Mouse (Mus musculus) forebrain, embryonic 13.5 days (tissue): ENCODE data around the gene N4bp2. TPM values are rescaled to one million over a fixed set of nuclear protein-coding genes. Genes with fewer than 3 reads are reported as not detected.

ENCODE experiments used
- ATAC-seq: fragments of 200-750 bp; cut with Nextera tagmentation; 2 replicates; pipeline ENCODE4 v1.8.0; 2017
- H3K27ac ChIP-seq: fragments of 300-500 bp; sonication (generic); 2 replicates; pipeline ENCODE4 v1.5.1; 2015; ENCODE audit warnings: inconsistent platforms, mild to moderate bottlenecking, moderate library complexity
- H3K27me3 ChIP-seq: fragments of 300-500 bp; sonication (generic); 2 replicates; pipeline ENCODE4 v1.6.1; 2015; ENCODE audit warnings: mild to moderate bottlenecking, inconsistent platforms
- H3K36me3 ChIP-seq: fragments of 300-500 bp; sonication (generic); 2 replicates; pipeline ENCODE4 v1.6.1; 2015; ENCODE audit warnings: mild to moderate bottlenecking, inconsistent platforms; ENCODE audit not compliant: poor library complexity, severe bottlenecking
- H3K4me1 ChIP-seq: fragments of 300-500 bp; sonication (generic); 2 replicates; pipeline ENCODE4 v1.6.1; 2015; ENCODE audit warnings: inconsistent platforms
- H3K4me2 ChIP-seq: fragments of 300-500 bp; sonication (generic); 2 replicates; pipeline ENCODE4 v1.6.1; 2015; ENCODE audit warnings: inconsistent platforms, mild to moderate bottlenecking, moderate library complexity
- H3K4me3 ChIP-seq: fragments of 300-500 bp; sonication (generic); 2 replicates; pipeline ENCODE4 v1.5.1; 2015; ENCODE audit warnings: mild to moderate bottlenecking, inconsistent platforms
- H3K9ac ChIP-seq: fragments of 300-500 bp; sonication (generic); 2 replicates; pipeline ENCODE4 v1.6.1; 2015; ENCODE audit warnings: mild to moderate bottlenecking, inconsistent platforms
- H3K9me3 ChIP-seq: fragments of 300-500 bp; sonication (generic); replicated peaks from 2 replicates; pipeline ENCODE4 v1.6.1; 2016; ENCODE audit warnings: inconsistent platforms
- WGBS: fragments of 180-500 bp; shearing (Covaris S2); methylation state at CpG from one replicate; pipeline ENCODE4 v1.1.7; 2015; 5-methylcytosine and 5-hydroxymethylcytosine counted together
- polyA plus RNA-seq: library from polyadenylated mRNA; unstranded; fragments of >200 nt; fragmentation: Nextera tagmentation; extraction: Ambion mirVana; gene quantifications from 2 replicates; pipeline ENCODE4 v1.2.1, GENCODE M21; 2015

Gene N4bp2
- polyA plus RNA-seq, 1 experiment from 2014 or later, result 24.7 TPM

- ATAC-seq, result no peak
- Histone ChIP-seq H3K4me3 (no peak overlapping the region), H3K36me3 (no peaks in the 10 kb centered on the region), H3K9me3 (no peaks in the 10 kb centered on the region), H3K4me1 (no peaks in the 10 kb centered on the region), H3K27ac (no peak overlapping the region), H3K4me2 (no peak overlapping the region), H3K9ac (no peak overlapping the region), H3K27me3 (no peaks in the 10 kb centered on the region)
Observed at GRCm38 (mm10) chr5:65748880-65749279, 14.4 kb upstream of the N4bp2 start.

- Histone ChIP-seq H3K36me3 (no peaks in the 10 kb centered on the region), H3K9ac (no peak overlapping the region), H3K4me1 (no peaks in the 10 kb centered on the region), H3K27me3 (no peaks in the 10 kb centered on the region), H3K9me3 (no peaks in the 10 kb centered on the region), H3K27ac (no peak overlapping the region), H3K4me2 (no peak overlapping the region), H3K4me3 (no peak overlapping the region)
- ATAC-seq, result no peak
- 65% methylated on average over 4 of the region's 4 CpGs for WGBS
Observed at GRCm38 (mm10) chr5:65752021-65752420, 11.3 kb upstream of the N4bp2 start.

GRCm38 (mm10) chr5:65755859-65756258, 7.5 kb upstream of the N4bp2 start:
- ATAC-seq, result no peak
- 96% methylated on average over 5 of the region's 5 CpGs for WGBS
- H3K36me3 ChIP-seq, result no peaks in the 10 kb centered on the region
- H3K9me3 ChIP-seq, result no peaks in the 10 kb centered on the region
- no peaks in the 10 kb centered on the region; the same call in 1 of the 2 replicates for H3K4me1 ChIP-seq
- no peaks in the 10 kb centered on the region for H3K27me3 ChIP-seq
- H3K27ac ChIP-seq, result no peak overlapping the region
- no peak overlapping the region for H3K9ac ChIP-seq
- H3K4me2 ChIP-seq, result no peak overlapping the region
- no peak overlapping the region for H3K4me3 ChIP-seq

- no peak overlapping the region for H3K4me2 ChIP-seq
- no peaks in the 10 kb centered on the region for H3K9me3 ChIP-seq
- no peak overlapping the region for H3K4me3 ChIP-seq
- H3K27me3 ChIP-seq, result no peaks in the 10 kb centered on the region
- H3K36me3 ChIP-seq, result no peaks in the 10 kb centered on the region
- peak; percentile 61; the same call in 1 of the 2 replicates for ATAC-seq
- WGBS, result 18% methylated on average over 1 of the region's 1 CpGs
- H3K9ac ChIP-seq, result no peak overlapping the region
- peaks cover 8% of the 10 kb centered on the region for H3K4me1 ChIP-seq
- peak overlapping the region; percentile 40; the same call in 1 of the 2 replicates for H3K27ac ChIP-seq
Observed at GRCm38 (mm10) chr5:65757110-65757509, 6.2 kb upstream of the N4bp2 start.

GRCm38 (mm10) chr5:65760041-65760440, 3.3 kb upstream of the N4bp2 start:
- peaks cover 8% of the 10 kb centered on the region for H3K4me1 ChIP-seq
- H3K4me2 ChIP-seq, result no peak overlapping the region
- H3K9ac ChIP-seq, result no peak overlapping the region
- no peak for ATAC-seq
- WGBS, result 89% methylated on average over 4 of the region's 4 CpGs
- H3K9me3 ChIP-seq, result no peaks in the 10 kb centered on the region
- no peaks in the 10 kb centered on the region for H3K36me3 ChIP-seq
- H3K27ac ChIP-seq, result no peak overlapping the region
- H3K4me3 ChIP-seq, result no peak overlapping the region
- H3K27me3 ChIP-seq, result no peaks in the 10 kb centered on the region

GRCm38 (mm10) chr5:65760599-65760998, 2.7 kb upstream of the N4bp2 start:
- H3K27ac ChIP-seq, result no peak overlapping the region
- no peak overlapping the region for H3K9ac ChIP-seq
- ATAC-seq, result no peak
- no peaks in the 10 kb centered on the region for H3K9me3 ChIP-seq
- peaks cover 12% of the 10 kb centered on the region for H3K4me1 ChIP-seq
- WGBS, result 86% methylated on average over 2 of the region's 2 CpGs
- H3K27me3 ChIP-seq, result no peaks in the 10 kb centered on the region
- H3K4me2 ChIP-seq, result no peak overlapping the region
- H3K4me3 ChIP-seq, result no peak overlapping the region
- no peaks in the 10 kb centered on the region for H3K36me3 ChIP-seq

GRCm38 (mm10) chr5:65761020-65761419, 2.3 kb upstream of the N4bp2 start:
- 82% methylated on average over 5 of the region's 5 CpGs for WGBS
- Histone ChIP-seq H3K36me3 (no peaks in the 10 kb centered on the region), H3K4me2 (no peak overlapping the region), H3K9ac (no peak overlapping the region; the same call in 1 of the 2 replicates), H3K27ac (no peak overlapping the region), H3K4me1 (peaks cover 15% of the 10 kb centered on the region), H3K9me3 (no peaks in the 10 kb centered on the region), H3K4me3 (no peak overlapping the region), H3K27me3 (no peaks in the 10 kb centered on the region)
- ATAC-seq, result no peak

- peak; percentile 12; the same call in 1 of the 2 replicates for ATAC-seq
- H3K4me2 ChIP-seq, result peak overlapping the region; percentile 40
- peak overlapping the region; percentile 57 for H3K27ac ChIP-seq
- H3K27me3 ChIP-seq, result no peaks in the 10 kb centered on the region
- no peaks in the 10 kb centered on the region for H3K36me3 ChIP-seq
- peaks cover 17% of the 10 kb centered on the region for H3K4me1 ChIP-seq
- no peak overlapping the region for H3K9ac ChIP-seq
- H3K9me3 ChIP-seq, result no peaks in the 10 kb centered on the region
- H3K4me3 ChIP-seq, result peak overlapping the region; percentile 10; the same call in 1 of the 2 replicates
Observed at GRCm38 (mm10) chr5:65761921-65762320, 1.4 kb upstream of the N4bp2 start.

- peaks cover 17% of the 10 kb centered on the region for H3K4me1 ChIP-seq
- H3K9me3 ChIP-seq, result no peaks in the 10 kb centered on the region
- no peak for ATAC-seq
- no peaks in the 10 kb centered on the region for H3K27me3 ChIP-seq
- no peaks in the 10 kb centered on the region for H3K36me3 ChIP-seq
- H3K9ac ChIP-seq, result peak overlapping the region; percentile 99
- peak overlapping the region; percentile 84 for H3K4me3 ChIP-seq
- peak overlapping the region; percentile 66 for H3K4me2 ChIP-seq
- peak overlapping the region; percentile 100 for H3K27ac ChIP-seq
- 0% methylated on average over 3 of the region's 3 CpGs for WGBS
Observed at GRCm38 (mm10) chr5:65762686-65763085, 635 bp upstream of the N4bp2 start.

- no peaks in the 10 kb centered on the region for H3K36me3 ChIP-seq
- under 1% methylated on average over 63 of the region's 121 CpGs for WGBS
- no peaks in the 10 kb centered on the region for H3K9me3 ChIP-seq
- H3K27ac ChIP-seq, result peak overlapping the region; percentile 100
- H3K27me3 ChIP-seq, result no peaks in the 10 kb centered on the region
- peak overlapping the region; percentile 84 for H3K4me3 ChIP-seq
- peak overlapping the region; percentile 66 for H3K4me2 ChIP-seq
- H3K4me1 ChIP-seq, result peaks cover 17% of the 10 kb centered on the region
- H3K9ac ChIP-seq, result peak overlapping the region; percentile 99
- ATAC-seq, result peak; percentile 90
Observed at GRCm38 (mm10) chr5:65763916-65764785, 830 bp downstream of the N4bp2 start.

GRCm38 (mm10) chr5:65764786-65765634, 1.7 kb downstream of the N4bp2 start:
- 3% methylated on average over 36 of the region's 36 CpGs for WGBS
- Histone ChIP-seq H3K27ac (peak overlapping the region; percentile 100), H3K27me3 (no peaks in the 10 kb centered on the region), H3K4me2 (peak overlapping the region; percentile 66), H3K4me3 (peak overlapping the region; percentile 84), H3K36me3 (no peaks in the 10 kb centered on the region), H3K9me3 (no peaks in the 10 kb centered on the region), H3K4me1 (peaks cover 17% of the 10 kb centered on the region), H3K9ac (peak overlapping the region; percentile 99)
- ATAC-seq, result peak; percentile 91

GRCm38 (mm10) chr5:65765635-65765911, 2.3 kb downstream of the N4bp2 start:
- ATAC-seq, result no peak
- H3K4me1 ChIP-seq, result peaks cover 17% of the 10 kb centered on the region
- peak overlapping the region; percentile 99 for H3K9ac ChIP-seq
- no peaks in the 10 kb centered on the region for H3K9me3 ChIP-seq
- peak overlapping the region; percentile 66 for H3K4me2 ChIP-seq
- 54% methylated on average over 5 of the region's 5 CpGs for WGBS
- no peaks in the 10 kb centered on the region for H3K27me3 ChIP-seq
- H3K27ac ChIP-seq, result peak overlapping the region; percentile 100
- peak overlapping the region; percentile 84 for H3K4me3 ChIP-seq
- H3K36me3 ChIP-seq, result no peaks in the 10 kb centered on the region
